Mouse (Mus musculus) lung, embryonic 14.5 days (tissue): ENCODE data around the gene Cd248. TPM values are rescaled to one million over a fixed set of nuclear protein-coding genes. Genes with fewer than 3 reads are reported as not detected.

Experiments used
- ATAC-seq: fragments of 200-750 bp; cut with Nextera tagmentation; 2 replicates; pipeline ENCODE4 v1.8.0; 2017; ENCODE audit warnings: mild to moderate bottlenecking, moderate TSS enrichment, moderate library complexity; ENCODE audit not compliant: insufficient read depth
- DNase-seq: peaks from one replicate; pipeline ENCODE4 v3.0.0-alpha.2; 2015
- H3K27ac ChIP-seq: fragments of 300-500 bp; sonication (generic); 2 replicates; pipeline ENCODE4 v1.5.1; 2014; ENCODE audit warnings: low read depth, mild to moderate bottlenecking, moderate library complexity
- H3K27me3 ChIP-seq: fragments of 300-500 bp; sonication (generic); 2 replicates; pipeline ENCODE4 v1.6.1; 2014; ENCODE audit warnings: low read length, control low read depth; ENCODE audit not compliant: insufficient read depth
- H3K36me3 ChIP-seq: fragments of 300-500 bp; sonication (generic); 2 replicates; pipeline ENCODE4 v1.6.1; 2014; ENCODE audit warnings: control low read depth; ENCODE audit not compliant: insufficient read depth
- H3K4me1 ChIP-seq: fragments of 300-500 bp; sonication (generic); 2 replicates; pipeline ENCODE4 v1.6.1; 2014; ENCODE audit warnings: antibody characterized with exemption, control low read depth; ENCODE audit not compliant: insufficient read depth
- H3K4me2 ChIP-seq: fragments of 300-500 bp; sonication (generic); 2 replicates; pipeline ENCODE4 v1.6.1; 2014; ENCODE audit warnings: mild to moderate bottlenecking
- H3K4me3 ChIP-seq: fragments of 300-500 bp; sonication (generic); 2 replicates; pipeline ENCODE4 v1.5.1; 2014; ENCODE audit warnings: low read depth, low read length
- H3K9ac ChIP-seq: fragments of 300-500 bp; sonication (generic); 2 replicates; pipeline ENCODE4 v1.6.1; 2014
- H3K9me3 ChIP-seq: fragments of 300-500 bp; sonication (generic); 2 replicates; pipeline ENCODE4 v1.6.1; 2016; ENCODE audit warnings: low read depth, low read length, control low read depth
- CTCF ChIP-seq: IDR thresholded peaks from 2 replicates; pipeline ENCODE4 v1.5.1; 2016; ENCODE audit warnings: antibody characterized with exemption, low read depth
- WGBS: fragments of 180-500 bp; shearing (Covaris S2); extraction: QIAGEN DNeasy Blood & Tissue Kit; methylation state at CpG from one replicate; pipeline ENCODE4 v1.1.7; 2014; 5-methylcytosine and 5-hydroxymethylcytosine counted together
- polyA plus RNA-seq: library from polyadenylated mRNA; unstranded; fragments of >200 nt; fragmentation: Nextera tagmentation; extraction: Ambion mirVana; gene quantifications from 2 replicates; pipeline ENCODE4 v1.2.1, GENCODE M21; 2014

Cd248 gene
- polyA plus RNA-seq, 1 experiment from 2014 or later = 110 TPM

GRCm38 (mm10) chr19:5071077-5071476 is 3.2 kb downstream of the Cd248 start:
- Histone ChIP-seq H3K27me3 (peaks cover 32% of the 10 kb centered on the region; the same call in 1 of the 2 replicates), H3K27ac (peak overlapping the region; percentile 86), H3K4me3 (peak overlapping the region; percentile 62), H3K9me3 (no peaks in the 10 kb centered on the region), H3K9ac (peak overlapping the region; percentile 57), H3K4me1 (peaks cover 18% of the 10 kb centered on the region), H3K36me3 (no peaks in the 10 kb centered on the region), H3K4me2 (peak overlapping the region; percentile 77)
- no peak for DNase-seq
- 5% methylated on average over 11 of the region's 11 CpGs for WGBS
- ATAC-seq = no peak
- TF ChIP-seq CTCF = no peak

- peak; percentile 84 for ATAC-seq
Measured at GRCm38 (mm10) chr19:5071545-5072369, 3.9 kb downstream of the Cd248 start.

GRCm38 (mm10) chr19:5072389-5073019 is 4.6 kb downstream of the Cd248 start:
- H3K9ac ChIP-seq = 0 out of 2 replicates have a peak overlapping the region, but pooled peaks have one; percentile 11
- peak overlapping the region; percentile 62 for H3K4me3 ChIP-seq
- peaks cover 24% of the 10 kb centered on the region; the same call in 1 of the 2 replicates for H3K27me3 ChIP-seq
- DNase-seq = peak; percentile 81
- no peaks in the 10 kb centered on the region for H3K9me3 ChIP-seq
- peak; percentile 7 for ATAC-seq
- 2% methylated on average over 20 of the region's 20 CpGs for WGBS
- no peaks in the 10 kb centered on the region for H3K36me3 ChIP-seq
- 0 out of 2 replicates have a peak, but pooled peaks have one; percentile 7 for TF ChIP-seq CTCF
- H3K27ac ChIP-seq = peak overlapping the region; percentile 86
- peaks cover 8% of the 10 kb centered on the region; the same call in 1 of the 2 replicates for H3K4me1 ChIP-seq
- peak overlapping the region; percentile 77 for H3K4me2 ChIP-seq

More at GRCm38 (mm10) chr19:5071545-5072369, 3.9 kb downstream of the Cd248 start:
- Histone ChIP-seq H3K27ac (peak overlapping the region; percentile 86), H3K9me3 (no peaks in the 10 kb centered on the region), H3K36me3 (no peaks in the 10 kb centered on the region), H3K4me2 (peak overlapping the region; percentile 77), H3K9ac (peak overlapping the region; percentile 57), H3K27me3 (peaks cover 32% of the 10 kb centered on the region; the same call in 1 of the 2 replicates), H3K4me1 (peaks cover 16% of the 10 kb centered on the region), H3K4me3 (peak overlapping the region; percentile 62)
- peak; percentile 97 for DNase-seq
- TF ChIP-seq CTCF = no peak
- WGBS = under 1% methylated on average over 40 of the region's 40 CpGs

GRCm38 (mm10) chr19:5073028-5073427 is 5.2 kb downstream of the Cd248 start:
- DNase-seq (peak; percentile 93), ATAC-seq (peak; percentile 10; the same call in 1 of the 2 replicates)
- Histone ChIP-seq H3K4me1 (0 out of 2 replicates have a peak, but pooled peaks cover 6% of the 10 kb centered on the region), H3K4me3 (peak overlapping the region; percentile 62), H3K9me3 (no peaks in the 10 kb centered on the region), H3K9ac (no peak overlapping the region), H3K4me2 (peak overlapping the region; percentile 77), H3K36me3 (no peaks in the 10 kb centered on the region), H3K27ac (peak overlapping the region; percentile 86), H3K27me3 (peaks cover 22% of the 10 kb centered on the region; the same call in 1 of the 2 replicates)
- TF ChIP-seq CTCF = peak; percentile 75
- 2% methylated on average over 15 of the region's 15 CpGs for WGBS

- Histone ChIP-seq H3K4me1 (0 out of 2 replicates have a peak, but pooled peaks cover 6% of the 10 kb centered on the region), H3K27me3 (peaks cover 17% of the 10 kb centered on the region; the same call in 1 of the 2 replicates), H3K9me3 (no peaks in the 10 kb centered on the region), H3K9ac (no peak overlapping the region), H3K4me2 (peak overlapping the region; percentile 77), H3K36me3 (no peaks in the 10 kb centered on the region), H3K27ac (no peak overlapping the region), H3K4me3 (no peak overlapping the region)
- WGBS = 29% methylated on average over 5 of the region's 5 CpGs
- DNase-seq = no peak
- no peak for TF ChIP-seq CTCF
- no peak for ATAC-seq
Measured at GRCm38 (mm10) chr19:5073518-5073917, 5.6 kb downstream of the Cd248 start.

GRCm38 (mm10) chr19:5079279-5079678 is 11.4 kb downstream of the Cd248 start:
- TF ChIP-seq CTCF = no peak
- 84% methylated on average over 1 of the region's 1 CpGs for WGBS

GRCm38 (mm10) chr19:5082005-5082404 is 14.1 kb downstream of the Cd248 start:
- WGBS = 64% methylated on average over 18 of the region's 18 CpGs
- no peak for TF ChIP-seq CTCF

More at GRCm38 (mm10) chr19:5079279-5079678, 11.4 kb downstream of the Cd248 start:
- H3K27ac ChIP-seq = no peak overlapping the region
- H3K9me3 ChIP-seq = no peaks in the 10 kb centered on the region
- ATAC-seq (no peak), DNase-seq (no peak)
- no peaks in the 10 kb centered on the region for H3K4me1 ChIP-seq
- H3K36me3 ChIP-seq = no peaks in the 10 kb centered on the region
- peaks cover 36% of the 10 kb centered on the region for H3K27me3 ChIP-seq
- H3K9ac ChIP-seq = no peak overlapping the region
- H3K4me2 ChIP-seq = no peak overlapping the region
- no peak overlapping the region for H3K4me3 ChIP-seq

More at GRCm38 (mm10) chr19:5082005-5082404, 14.1 kb downstream of the Cd248 start:
- Histone ChIP-seq H3K9ac (no peak overlapping the region), H3K27me3 (peaks cover 58% of the 10 kb centered on the region), H3K4me2 (no peak overlapping the region), H3K9me3 (no peaks in the 10 kb centered on the region), H3K36me3 (no peaks in the 10 kb centered on the region), H3K27ac (no peak overlapping the region), H3K4me3 (no peak overlapping the region), H3K4me1 (no peaks in the 10 kb centered on the region)
- no peak for ATAC-seq
- DNase-seq = no peak
